31 mouse cellular contexts compared by ENCODE assay signal in the genomic region with DNA sequence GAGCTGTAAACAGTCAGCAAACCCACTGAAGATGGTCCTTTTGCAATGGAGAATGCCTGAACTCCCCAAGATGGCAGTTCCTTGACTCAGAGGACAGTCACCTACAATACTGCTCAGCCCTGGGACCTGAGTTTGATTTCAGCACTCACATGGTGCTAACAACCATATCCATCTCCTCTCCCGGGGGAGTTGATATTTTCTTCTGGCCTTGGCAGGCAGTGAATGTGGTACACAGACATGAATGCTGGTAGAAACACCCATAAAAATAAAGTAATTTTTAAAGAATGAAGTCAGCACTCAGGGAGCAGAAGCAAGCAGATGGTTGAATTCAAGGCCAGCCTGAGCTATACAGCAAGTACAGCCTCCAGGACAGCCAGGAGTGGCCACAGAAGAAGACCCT. TPM values are rescaled to one million over a fixed set of nuclear protein-coding genes. Genes with fewer than 3 reads are reported as not detected.
DNase-seq lines count a peak whose midpoint lies in the region; ATAC-seq and TF ChIP-seq lines count a peak whose summit lies in the region.
"Had no signal": no experiment of that assay in that cellular context is flagged by ENCODE, and none has a peak within 500 bp of the region (broad histone marks: within the 10 kb centered on the region; RNA-seq: fewer than 3 reads in every experiment).

No protein-coding gene starts in this region.

- no peaks in the 10 kb centered on the region for H3K36me3 ChIP-seq in forebrain, embryonic 13.5 days (ENCODE audit: poor library complexity, severe bottlenecking)
- no peaks in the 10 kb centered on the region for H3K36me3 ChIP-seq in forebrain, postnatal 0 days (ENCODE audit: insufficient read depth)
- no peaks in the 10 kb centered on the region for H3K36me3 ChIP-seq in liver, embryonic 11.5 days (ENCODE audit: control insufficient read depth, insufficient read depth, low read length)
- H3K36me3 ChIP-seq: forebrain, embryonic 10.5 days; heart, embryonic 10.5 days; heart, embryonic 13.5 days; hindbrain, embryonic 15.5 days had no signal

- peaks cover 5% of the 10 kb centered on the region; the same call in 1 of the 2 replicates for H3K9me3 ChIP-seq in forebrain, embryonic 13.5 days (replicated peaks)
- H3K9me3 ChIP-seq in forebrain, postnatal 0 days (ENCODE audit: low read length), result no peaks in the 10 kb centered on the region
- no peaks in the 10 kb centered on the region; the same call in 1 of the 2 replicates for H3K9me3 ChIP-seq in liver, embryonic 11.5 days (ENCODE audit: control insufficient read depth, low read length)
- H3K9me3 ChIP-seq: heart, embryonic 10.5 days; hindbrain, embryonic 15.5 days had no signal

- WGBS in forebrain, embryonic 13.5 days, result 97% methylated on average over 1 of the region's 1 CpGs
- 58% methylated on average over 1 of the region's 1 CpGs for WGBS in forebrain, postnatal 0 days
- 90% methylated on average over 1 of the region's 1 CpGs for WGBS in liver, embryonic 11.5 days

- peaks cover 35% of the 10 kb centered on the region for H3K4me1 ChIP-seq in forebrain, embryonic 13.5 days
- peaks cover 17% of the 10 kb centered on the region for H3K4me1 ChIP-seq in forebrain, postnatal 0 days (ENCODE audit: insufficient read depth)
- H3K4me1 ChIP-seq in liver, embryonic 11.5 days (replicated peaks; ENCODE audit: control insufficient read depth, insufficient read depth, low read length), result peaks cover 27% of the 10 kb centered on the region

- no peak for ATAC-seq in forebrain, embryonic 13.5 days
- no peak for ATAC-seq in forebrain, postnatal 0 days
- no peak for ATAC-seq in liver, embryonic 11.5 days (replicated peaks; ENCODE audit: low FRiP score)
- ATAC-seq: activated CD4-positive, CD25-positive, alpha-beta regulatory T cell, adult 4 months; CD4-positive, CD25-positive, alpha-beta regulatory T cell, adult 4 months; forebrain, embryonic 14.5 days had no signal

- no peak overlapping the region for H3K9ac ChIP-seq in forebrain, embryonic 13.5 days
- H3K9ac ChIP-seq in forebrain, postnatal 0 days, result no peak overlapping the region
- H3K9ac ChIP-seq in liver, embryonic 11.5 days (ENCODE audit: low read depth, low read length), result no peak overlapping the region
- H3K9ac ChIP-seq: heart, embryonic 13.5 days; hindbrain, embryonic 15.5 days had no signal

- no peak for DNase-seq in forebrain, postnatal 0 days
- peak; percentile 7 for DNase-seq in layer of hippocampus, adult 11-12 months (ENCODE audit: low spot score)
- no peak for DNase-seq in layer of hippocampus, postnatal 14 days (ENCODE audit: low spot score in 2 of 2)
- DNase-seq in 3134 (ENCODE audit: extremely low read depth, insufficient read length, low spot score), result peak; percentile 50
- peak; percentile 43 for DNase-seq in brain, adult 2 months (ENCODE audit: low read depth, low spot score)
- no peak for DNase-seq in liver, embryonic 11.5 days (ENCODE audit: low spot score)
- DNase-seq: adrenal gland, adult 8-10 months; adrenal gland, postnatal 25 days; cerebellum, adult 18-20 months; cerebellum, adult 9-10 months; cerebellum, postnatal 14 days; gastrocnemius, postnatal 10 days; heart, adult 18-20 months; heart, postnatal 14 days; heart, postnatal 4 days had no signal

- no peak overlapping the region for H3K4me2 ChIP-seq in forebrain, embryonic 13.5 days
- H3K4me2 ChIP-seq in forebrain, postnatal 0 days (ENCODE audit: low read depth), result no peak overlapping the region
- no peak overlapping the region for H3K4me2 ChIP-seq in liver, embryonic 11.5 days
- H3K4me2 ChIP-seq: heart, embryonic 13.5 days; hindbrain, embryonic 15.5 days had no signal

- H3K27me3 ChIP-seq in forebrain, embryonic 13.5 days, result peaks cover 3% of the 10 kb centered on the region; the same call in 1 of the 2 replicates
- no peaks in the 10 kb centered on the region for H3K27me3 ChIP-seq in forebrain, postnatal 0 days (ENCODE audit: insufficient read depth, low read length)
- no peaks in the 10 kb centered on the region; the same call in 1 of the 2 replicates for H3K27me3 ChIP-seq in liver, embryonic 11.5 days (replicated peaks; ENCODE audit: control insufficient read depth, insufficient read depth, low read length)
- H3K27me3 ChIP-seq: heart, embryonic 13.5 days; hindbrain, embryonic 15.5 days had no signal

- 0 out of 2 replicates have a peak overlapping the region, but pooled peaks have one; percentile 4 for H3K27ac ChIP-seq in forebrain, embryonic 13.5 days
- H3K27ac ChIP-seq in forebrain, postnatal 0 days (ENCODE audit: low read depth, low read length), result no peak overlapping the region; the same call in 1 of the 2 replicates
- H3K27ac ChIP-seq in liver, embryonic 11.5 days (ENCODE audit: low read depth, low read length), result no peak overlapping the region
- H3K27ac ChIP-seq: forebrain, embryonic 10.5 days; heart, embryonic 10.5 days; heart, embryonic 13.5 days; hindbrain, embryonic 15.5 days had no signal

- TF ChIP-seq CTCF in forebrain, postnatal 0 days (IDR thresholded peaks at IDR 0.05; ENCODE audit: low read depth), result no peak

- H3K4me3 ChIP-seq in forebrain, embryonic 13.5 days, result no peak overlapping the region
- no peak overlapping the region for H3K4me3 ChIP-seq in forebrain, postnatal 0 days (ENCODE audit: low read depth, low read length)
- no peak overlapping the region for H3K4me3 ChIP-seq in liver, embryonic 11.5 days (ENCODE audit: low read depth, low read length)
- H3K4me3 ChIP-seq: forebrain, embryonic 10.5 days; heart, embryonic 10.5 days; heart, embryonic 13.5 days; hindbrain, embryonic 15.5 days had no signal

RNA-seq across cellular contexts. Expression of gene Thra, which starts 4.3 kb away (rescaled TPM):
- polyA plus RNA-seq in forebrain, embryonic 13.5 days (2015; fragmentation: Nextera tagmentation; extraction: Ambion mirVana), result 93.5 and 95.2 TPM in 2 replicates
- total RNA-seq in forebrain, postnatal 0 days (2014; rRNA removed), result 1,003 and 1,159 TPM in 2 replicates
- 223 and 233 TPM in 2 replicates for polyA plus RNA-seq in forebrain, postnatal 0 days (2015; fragmentation: Nextera tagmentation; extraction: Ambion mirVana)
- 1,000 to 10,000 TPM; 1,264 to 1,291 TPM for total RNA-seq in layer of hippocampus, postnatal 14 days (2021)
- polyA plus RNA-seq in liver, embryonic 11.5 days (2014; fragmentation: Nextera tagmentation; extraction: Ambion mirVana), result 26.6 and 31.6 TPM in 2 replicates

RNA-seq across cellular contexts. Expression of gene Med24, which starts 6.9 kb away (rescaled TPM):
- 79.0 and 86.0 TPM in 2 replicates for polyA plus RNA-seq in forebrain, embryonic 13.5 days (2015; fragmentation: Nextera tagmentation; extraction: Ambion mirVana)
- total RNA-seq in forebrain, postnatal 0 days (2014; rRNA removed), result 54.0 and 66.5 TPM in 2 replicates
- polyA plus RNA-seq in forebrain, postnatal 0 days (2015; fragmentation: Nextera tagmentation; extraction: Ambion mirVana), result 46.4 and 49.3 TPM in 2 replicates
- total RNA-seq in layer of hippocampus, postnatal 14 days (2021), result 100 to 1,000 TPM; 109 to 110 TPM
- polyA plus RNA-seq in liver, embryonic 11.5 days (2014; fragmentation: Nextera tagmentation; extraction: Ambion mirVana), result 61.9 and 63.6 TPM in 2 replicates

RNA-seq across cellular contexts. Expression of gene Csf3, which starts 35.1 kb away (rescaled TPM):
- polyA plus RNA-seq in forebrain, embryonic 13.5 days (2015; fragmentation: Nextera tagmentation; extraction: Ambion mirVana), result 0.12 TPM in 1 of 2 replicates, not detected in the other
- not detected in 2 replicates for total RNA-seq in forebrain, postnatal 0 days (2014; rRNA removed)
- not detected in 2 replicates for polyA plus RNA-seq in forebrain, postnatal 0 days (2015; fragmentation: Nextera tagmentation; extraction: Ambion mirVana)
- total RNA-seq in layer of hippocampus, postnatal 14 days (2021), result not detected
- not detected in 2 replicates for polyA plus RNA-seq in liver, embryonic 11.5 days (2014; fragmentation: Nextera tagmentation; extraction: Ambion mirVana)
- total RNA-seq: adrenal gland, adult 8-10 months; adrenal gland, postnatal 25 days; gastrocnemius, postnatal 10 days; gastrocnemius, postnatal 4 days; heart, adult 18-20 months; heart, postnatal 14 days; heart, postnatal 4 days; MEL had no signal
- polyA plus RNA-seq: activated CD4-positive, CD25-positive, alpha-beta regulatory T cell, adult 4 months; C2C12; CD4-positive, CD25-positive, alpha-beta regulatory T cell, adult 4 months; embryonic facial prominence, embryonic 11.5 days; embryonic facial prominence, embryonic 14.5 days; forebrain, embryonic 10.5 days; forebrain, embryonic 14.5 days; heart, embryonic 10.5 days; heart, embryonic 13.5 days; heart, embryonic 16.5 days; hindbrain, embryonic 11.5 days; hindbrain, embryonic 15.5 days; intestine, embryonic 14.5 days had no signal

RNA-seq across cellular contexts. Expression of gene Nr1d1, which starts 39.0 kb away (rescaled TPM):
- 2.1 and 2.3 TPM in 2 replicates for polyA plus RNA-seq in forebrain, embryonic 13.5 days (2015; fragmentation: Nextera tagmentation; extraction: Ambion mirVana)
- 4.5 and 6.7 TPM in 2 replicates for total RNA-seq in forebrain, postnatal 0 days (2014; rRNA removed)
- 10.8 and 11.4 TPM in 2 replicates for polyA plus RNA-seq in forebrain, postnatal 0 days (2015; fragmentation: Nextera tagmentation; extraction: Ambion mirVana)
- total RNA-seq in layer of hippocampus, postnatal 14 days (2021), result 10 to 100 TPM; 53.3 to 65.3 TPM
- polyA plus RNA-seq in liver, embryonic 11.5 days (2014; fragmentation: Nextera tagmentation; extraction: Ambion mirVana), result 2.1 and 2.7 TPM in 2 replicates

RNA-seq across cellular contexts. Expression of gene Psmd3, which starts 53.8 kb away (rescaled TPM):
- polyA plus RNA-seq in forebrain, embryonic 13.5 days (2015; fragmentation: Nextera tagmentation; extraction: Ambion mirVana), result 187 and 198 TPM in 2 replicates
- 83.8 and 113 TPM in 2 replicates for total RNA-seq in forebrain, postnatal 0 days (2014; rRNA removed)
- polyA plus RNA-seq in forebrain, postnatal 0 days (2015; fragmentation: Nextera tagmentation; extraction: Ambion mirVana), result 183 and 202 TPM in 2 replicates
- total RNA-seq in layer of hippocampus, postnatal 14 days (2021), result 100 to 1,000 TPM; 122 to 126 TPM
- polyA plus RNA-seq in liver, embryonic 11.5 days (2014; fragmentation: Nextera tagmentation; extraction: Ambion mirVana), result 201 and 207 TPM in 2 replicates

Comparison
In these comparisons a context has a peak if more than half of its experiments do, and no peak if none do; other contexts are left out.
1. DNase-seq: peak in layer of hippocampus, adult 11-12 months (single experiment), 3134 (single experiment) and brain, adult 2 months (single experiment); none in forebrain, postnatal 0 days (single experiment), layer of hippocampus, postnatal 14 days (0 of 2) and liver, embryonic 11.5 days (single experiment).